Mouse (Mus musculus) liver, embryonic 14.5 days (tissue): Measurements from ENCODE around the gene Atp13a2.
A peak's percentile ranks its signal among the peaks of the same experiment; 100 is the strongest.

Experiments used
- CTCF ChIP-seq: IDR thresholded peaks from 2 replicates; pipeline ENCODE4 v1.5.1; 2016; ENCODE audit warnings: antibody characterized with exemption, low read depth, control low read depth
- EP300 ChIP-seq: IDR thresholded peaks from 2 replicates; pipeline ENCODE4 v1.6.1; 2016; ENCODE audit warnings: antibody characterized with exemption, low read depth

DNA sequence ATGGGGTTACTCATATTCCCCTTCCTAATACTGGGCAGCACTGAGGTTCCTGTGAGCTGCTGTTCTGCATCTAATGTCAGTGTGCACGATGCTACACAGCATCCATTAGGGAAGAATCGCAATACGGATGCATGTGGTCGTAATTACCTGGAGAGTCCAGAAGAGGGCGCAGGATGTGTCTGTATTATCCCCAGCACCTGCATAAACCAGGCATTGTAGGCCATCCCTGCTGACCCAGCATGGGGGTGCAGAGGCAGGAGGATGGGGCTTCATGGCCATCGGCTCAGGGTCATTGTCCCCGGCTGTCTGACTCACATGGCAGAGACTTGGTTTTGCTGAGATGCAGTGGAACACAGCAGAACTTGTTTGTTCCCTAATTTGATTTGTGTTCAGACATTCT lies 22.1 kb upstream of the Atp13a2 start:
- TF ChIP-seq CTCF (peak; percentile 93), EP300 (no peak)
